Mouse (Mus musculus): Measurements from ENCODE around the gene Fthl17a.
A peak's percentile ranks its signal among the peaks of the same experiment; 100 is the strongest.

Fthl17a gene

GRCm38 (mm10) chrX:85249379-85249778 is at the start of gene Fthl17a:
Gene Fthl17a, plus strand, starts transcription at chrX:85249679.
- no peak for DNase-seq (ENCODE audit: low read depth, low spot score)

GRCm38 (mm10) chrX:85207001-85207400 is 42.5 kb upstream of the Fthl17a start:
- no peak for DNase-seq (ENCODE audit: low read depth, low spot score)

- no peak for DNase-seq (ENCODE audit: low read depth, low spot score)
Observed at GRCm38 (mm10) chrX:85226883-85227282, 22.6 kb upstream of the Fthl17a start.

GRCm38 (mm10) chrX:85271821-85272220 is 22.3 kb downstream of the Fthl17a start:
- DNase-seq (ENCODE audit: low read depth, low spot score), result no peak

GRCm38 (mm10) chrX:85272296-85272695 is 22.8 kb downstream of the Fthl17a start:
- no peak for DNase-seq (ENCODE audit: low read depth, low spot score)

GRCm38 (mm10) chrX:85289846-85290245 is 40.4 kb downstream of the Fthl17a start:
- no peak for DNase-seq (ENCODE audit: low read depth, low spot score)

- no peak for DNase-seq (ENCODE audit: low read depth, low spot score)
Observed at GRCm38 (mm10) chrX:85292781-85293180, 43.3 kb downstream of the Fthl17a start.

- DNase-seq (ENCODE audit: low read depth, low spot score), result no peak
Observed at GRCm38 (mm10) chrX:85294001-85294400, 44.5 kb downstream of the Fthl17a start.

- DNase-seq (ENCODE audit: low read depth, low spot score), result no peak
Observed at GRCm38 (mm10) chrX:85304674-85305073, 55.2 kb downstream of the Fthl17a start.

- no peak for DNase-seq (ENCODE audit: low read depth, low spot score)
Observed at GRCm38 (mm10) chrX:85318576-85318975, 69.1 kb downstream of the Fthl17a start.

GRCm38 (mm10) chrX:85319193-85319592 is 69.7 kb downstream of the Fthl17a start:
- peak; percentile 4 for DNase-seq (ENCODE audit: low read depth, low spot score)
